Mouse (Mus musculus): ENCODE results near the gene D930048N14Rik.

GRCm38 (mm10) chr11:51618894-51619408 is 31.8 kb upstream of the D930048N14Rik start:
- TF ChIP-seq CTCF (IDR thresholded peaks at IDR 0.05; ENCODE audit: control insufficient read depth, insufficient read depth, insufficient read length) (no peak), MAX (IDR thresholded peaks at IDR 0.05) (no peak), USF1 (IDR thresholded peaks at IDR 0.05; ENCODE audit: low read depth) (no peak), MYOG (IDR thresholded peaks at IDR 0.05; ENCODE audit: control insufficient read depth, extremely low read depth, insufficient read length) (no peak), CEBPB (IDR thresholded peaks at IDR 0.05; ENCODE audit: low read depth) (no peak)
